Mouse (Mus musculus): ENCODE results near the gene Rcn3.

- no peak for TF ChIP-seq TAL1 (IDR thresholded peaks at IDR 0.05; ENCODE audit: low read length)
- no peak for TF ChIP-seq GATA1 (IDR thresholded peaks at IDR 0.05; ENCODE audit: low read length)
These were observed 15.1 kb upstream of the Rcn3 start for GRCm38 (mm10) chr7:45107052-45107645.

Data from erythroblast, embryonic 14.5 days (primary cell).